Comparison of ENCODE assay signal across 8 mouse cellular contexts in genomic region chrX:7762137-7762920, GRCm38 (mm10). TPM values are rescaled to one million over a fixed set of nuclear protein-coding genes. Genes with fewer than 3 reads are reported as not detected.
DNase-seq lines count a peak whose midpoint lies in the region; ATAC-seq and TF ChIP-seq lines count a peak whose summit lies in the region.

Gene Tfe3 (plus strand): TSS chrX:7762560.

- ATAC-seq in erythroblast, adult 5-6 weeks (replicated peaks; ENCODE audit: low FRiP score, poor library complexity, severe bottlenecking): peak; percentile 94
- ATAC-seq in heart, embryonic 11.5 days (replicated peaks; ENCODE audit: insufficient number of reproducible peaks, low FRiP score, low TSS enrichment): peak; percentile 90
- peak; percentile 97 for ATAC-seq in kidney, embryonic 16.5 days (ENCODE audit: low FRiP score, low TSS enrichment)

- H3K79me2 ChIP-seq in liver, adult 2 months (ENCODE audit: control insufficient read depth, insufficient read depth, low read length): no peaks in the 10 kb centered on the region; the same call in 1 of the 2 replicates
- peaks cover 13% of the 10 kb centered on the region for H3K79me2 ChIP-seq in myocyte (ENCODE audit: control insufficient read depth, insufficient read depth)

- H3K27me3 ChIP-seq in heart, embryonic 11.5 days (ENCODE audit: control insufficient read depth, insufficient read depth, low read length): no peaks in the 10 kb centered on the region
- no peaks in the 10 kb centered on the region for H3K27me3 ChIP-seq in kidney, embryonic 16.5 days (ENCODE audit: insufficient read depth, low read length)
- H3K27me3 ChIP-seq in liver, adult 2 months (ENCODE audit: control insufficient read depth, insufficient read depth, low read length): no peaks in the 10 kb centered on the region
- no peaks in the 10 kb centered on the region for H3K27me3 ChIP-seq in myocyte (ENCODE audit: control insufficient read depth, insufficient read depth, insufficient read length)
- no peaks in the 10 kb centered on the region for H3K27me3 ChIP-seq in splenic B cell, adult 2 months (ENCODE audit: control insufficient read depth, insufficient read depth, low read length, poor library complexity, severe bottlenecking)

- peaks cover under 1% of the 10 kb centered on the region; the same call in 1 of the 2 replicates for H3K36me3 ChIP-seq in heart, embryonic 11.5 days (ENCODE audit: control insufficient read depth, insufficient read depth, low read length)
- peaks cover 5% of the 10 kb centered on the region; the same call in 1 of the 2 replicates for H3K36me3 ChIP-seq in kidney, embryonic 16.5 days (ENCODE audit: insufficient read depth, low read length)
- H3K36me3 ChIP-seq in liver, adult 2 months (ENCODE audit: control insufficient read depth, insufficient read depth, low read length): peaks cover 7% of the 10 kb centered on the region
- no peaks in the 10 kb centered on the region for H3K36me3 ChIP-seq in myocyte (ENCODE audit: control insufficient read depth, insufficient read depth)
- H3K36me3 ChIP-seq in splenic B cell, adult 2 months (ENCODE audit: control insufficient read depth, insufficient read depth, low read length, poor library complexity, severe bottlenecking): no peaks in the 10 kb centered on the region

- peak within 1 kb of the TSS; percentile 73 for H3K9ac ChIP-seq in heart, embryonic 11.5 days (ENCODE audit: low read depth, low read length)
- peak within 1 kb of the TSS; percentile 70 for H3K9ac ChIP-seq in kidney, embryonic 16.5 days (replicated peaks; ENCODE audit: low read length)
- H3K9ac ChIP-seq in liver, adult 2 months (ENCODE audit: low read depth, low read length): peak within 1 kb of the TSS; percentile 88

- H3K4me1 ChIP-seq in heart, embryonic 11.5 days (ENCODE audit: control insufficient read depth, insufficient read depth, low read length): peaks cover 11% of the 10 kb centered on the region; the same call in 1 of the 2 replicates
- H3K4me1 ChIP-seq in kidney, embryonic 16.5 days (ENCODE audit: insufficient read depth, low read length): peaks cover 22% of the 10 kb centered on the region
- peaks cover 13% of the 10 kb centered on the region for H3K4me1 ChIP-seq in liver, adult 2 months (ENCODE audit: control insufficient read depth, insufficient read depth, low read length)

- TF ChIP-seq POLR2A in liver, adult 2 months (IDR thresholded peaks at IDR 0.05; ENCODE audit: extremely low read depth, insufficient read depth, low read length): peak; percentile 68
- peak; percentile 75 for TF ChIP-seq POLR2A in myocyte (IDR thresholded peaks at IDR 0.05; ENCODE audit: insufficient read length, low read depth)

- WGBS in heart, embryonic 11.5 days (ENCODE audit: insufficient replicate concordance): 16% methylated on average over 38 of the region's 38 CpGs
- WGBS in kidney, embryonic 16.5 days: 22% methylated on average over 34 of the region's 38 CpGs
- under 1% methylated on average over 35 of the region's 38 CpGs for WGBS in liver, adult 2 months

- peak within 1 kb of the TSS; percentile 74 for H3ac ChIP-seq in myocyte (ENCODE audit: control insufficient read depth, insufficient read length)

- peak; percentile 86 to 89 for DNase-seq in B cell, adult 2 months
- peak; percentile 98 for DNase-seq in brain, adult 2 months (ENCODE audit: low read depth, low spot score)
- peak; percentile 93 for DNase-seq in liver, adult 2 months (ENCODE audit: extremely low read depth, low read depth, low spot score)
- DNase-seq in splenic B cell, adult 2 months (ENCODE audit: low read depth, low spot score): peak; percentile 92

- H3K27ac ChIP-seq in heart, embryonic 11.5 days (ENCODE audit: low read depth, low read length): peak within 1 kb of the TSS; percentile 73
- H3K27ac ChIP-seq in kidney, embryonic 16.5 days (ENCODE audit: low read length): peak within 1 kb of the TSS; percentile 44
- H3K27ac ChIP-seq in liver, adult 2 months (replicated peaks; ENCODE audit: insufficient read depth, low read depth, low read length): peak within 1 kb of the TSS; percentile 82

- H3K9me3 ChIP-seq in heart, embryonic 11.5 days (replicated peaks; ENCODE audit: control insufficient read depth, low read length): no peaks in the 10 kb centered on the region
- no peaks in the 10 kb centered on the region for H3K9me3 ChIP-seq in kidney, embryonic 16.5 days (ENCODE audit: low read length)

- no peak for TF ChIP-seq CTCF in liver, adult 2 months (IDR thresholded peaks at IDR 0.05; ENCODE audit: low read depth, low read length)

- H3K4me3 ChIP-seq in heart, embryonic 11.5 days (ENCODE audit: low read depth, low read length): peak within 1 kb of the TSS; percentile 64
- peak within 1 kb of the TSS; percentile 67 for H3K4me3 ChIP-seq in kidney, embryonic 16.5 days (ENCODE audit: low read length)
- peak within 1 kb of the TSS; percentile 76 for H3K4me3 ChIP-seq in liver, adult 2 months (ENCODE audit: insufficient read depth, low read depth, low read length)
- H3K4me3 ChIP-seq in myocyte: peak within 1 kb of the TSS; percentile 62

- peak within 1 kb of the TSS; percentile 73 for H3K4me2 ChIP-seq in heart, embryonic 11.5 days
- H3K4me2 ChIP-seq in kidney, embryonic 16.5 days (replicated peaks; ENCODE audit: low read depth, low read length): peak within 1 kb of the TSS; percentile 63
- peak within 1 kb of the TSS; percentile 73 for H3K4me2 ChIP-seq in myocyte (ENCODE audit: low read depth)

TF ChIP-seq in myocyte, 11 proteins besides CTCF, POLR2A, EP300 and RAD21:
- TF ChIP-seq CEBPB (IDR thresholded peaks at IDR 0.05; ENCODE audit: insufficient read depth, poor library complexity, severe bottlenecking): no peak
- TF ChIP-seq POLR2AphosphoS2 (IDR thresholded peaks at IDR 0.05; ENCODE audit: insufficient read length, low read depth): peak; percentile 69
TF ChIP-seq in myocyte: peak in this region for 1.

RNA-seq across cellular contexts. Expression of gene Tfe3, which starts in this region (rescaled TPM):
- total RNA-seq in erythroblast, adult 5-6 weeks (2015; ENCODE audit: low replicate concordance): 16.1 and 20.2 TPM in 2 replicates
- 7.1 and 18.2 TPM in 2 replicates for total RNA-seq in erythroblast, adult 5-6 weeks (2017; ENCODE audit: low replicate concordance)
- 12.1 and 15.0 TPM in 2 replicates for polyA plus RNA-seq in heart, embryonic 11.5 days (2014; fragmentation: Nextera tagmentation; extraction: Ambion mirVana)
- polyA plus RNA-seq in kidney, embryonic 16.5 days (2015; fragmentation: Nextera tagmentation; extraction: Ambion mirVana): 30.9 and 31.4 TPM in 2 replicates
- 4.7 and 9.4 TPM in 2 replicates for total RNA-seq in liver, adult 2 months (2014; rRNA removed)
- 15.6 and 17.0 TPM in 2 replicates for polyA plus RNA-seq in liver, adult 2 months (2012; rRNA removed)
- polyA plus RNA-seq in myocyte (2012; fragmentation: generic; extraction: Trizol): 31.9 TPM

Comparison
In these comparisons a context has a peak if more than half of its experiments do, and no peak if none do; other contexts are left out.
1. Peak in every context shown above with its lines: DNase-seq, ATAC-seq, H3K4me3 ChIP-seq and H3K27ac ChIP-seq.